Mouse (Mus musculus) heart, embryonic 16.5 days (tissue): ENCODE results near the gene Tmem164. TPM values are rescaled to one million over a fixed set of nuclear protein-coding genes. Genes with fewer than 3 reads are reported as not detected.
A peak's percentile ranks its signal among the peaks of the same experiment; 100 is the strongest.

ENCODE experiments used
- ATAC-seq: fragments of 200-750 bp; cut with Nextera tagmentation; replicated peaks from 2 replicates; pipeline ENCODE4 v1.8.0; 2017; ENCODE audit warnings: moderate number of reproducible peaks; ENCODE audit not compliant: insufficient read depth, low FRiP score; ENCODE audit errors: extremely low read depth
- H3K27ac ChIP-seq: fragments of 300-500 bp; sonication (generic); 2 replicates; pipeline ENCODE4 v1.5.1; 2014; ENCODE audit warnings: mild to moderate bottlenecking, low read length, control low read depth, moderate library complexity
- H3K27me3 ChIP-seq: fragments of 300-500 bp; sonication (generic); 2 replicates; pipeline ENCODE4 v1.6.1; 2014; ENCODE audit warnings: low read length, mixed read lengths; ENCODE audit not compliant: control insufficient read depth, insufficient read depth
- H3K36me3 ChIP-seq: fragments of 300-500 bp; sonication (generic); 2 replicates; pipeline ENCODE4 v1.6.1; 2014; ENCODE audit not compliant: control insufficient read depth, insufficient read depth
- H3K4me1 ChIP-seq: fragments of 300-500 bp; sonication (generic); 2 replicates; pipeline ENCODE4 v1.6.1; 2014; ENCODE audit warnings: low read length, mixed read lengths; ENCODE audit not compliant: control insufficient read depth, insufficient read depth
- H3K4me2 ChIP-seq: fragments of 300-500 bp; sonication (generic); 2 replicates; pipeline ENCODE4 v1.6.1; 2014; ENCODE audit warnings: low read depth, mild to moderate bottlenecking, control low read depth, low read length
- H3K4me3 ChIP-seq: fragments of 300-500 bp; sonication (generic); 2 replicates; pipeline ENCODE4 v1.5.1; 2014; ENCODE audit warnings: mild to moderate bottlenecking, control low read depth, low read length
- H3K9ac ChIP-seq: fragments of 300-500 bp; sonication (generic); 2 replicates; pipeline ENCODE4 v1.6.1; 2014; ENCODE audit warnings: low read length, control low read depth
- H3K9me3 ChIP-seq: fragments of 300-500 bp; sonication (generic); replicated peaks from 2 replicates; pipeline ENCODE4 v1.6.1; 2016; ENCODE audit warnings: low read length; ENCODE audit not compliant: control insufficient read depth
- WGBS: fragments of 180-500 bp; shearing (Covaris S2); extraction: QIAGEN DNeasy Blood & Tissue Kit; methylation state at CpG from one replicate; pipeline ENCODE4 v1.1.7; 2014; 5-methylcytosine and 5-hydroxymethylcytosine counted together
- microRNA counts: library from miRNA; unstranded; fragments of <30 nt; microRNA quantifications from one replicate; lab custom pipeline; 2016
- microRNA-seq: library from miRNA; unstranded; fragments of <30 nt; microRNA quantifications from one replicate; pipeline ENCODE4, GENCODE M21; 2017
- polyA plus RNA-seq: library from polyadenylated mRNA; unstranded; fragments of >200 nt; fragmentation: Nextera tagmentation; extraction: Ambion mirVana; gene quantifications from 2 replicates; pipeline ENCODE4 v1.2.1, GENCODE M21; 2015

The Tmem164 gene
- polyA plus RNA-seq, 1 experiment from 2014 or later, result 58.1 TPM

DNA sequence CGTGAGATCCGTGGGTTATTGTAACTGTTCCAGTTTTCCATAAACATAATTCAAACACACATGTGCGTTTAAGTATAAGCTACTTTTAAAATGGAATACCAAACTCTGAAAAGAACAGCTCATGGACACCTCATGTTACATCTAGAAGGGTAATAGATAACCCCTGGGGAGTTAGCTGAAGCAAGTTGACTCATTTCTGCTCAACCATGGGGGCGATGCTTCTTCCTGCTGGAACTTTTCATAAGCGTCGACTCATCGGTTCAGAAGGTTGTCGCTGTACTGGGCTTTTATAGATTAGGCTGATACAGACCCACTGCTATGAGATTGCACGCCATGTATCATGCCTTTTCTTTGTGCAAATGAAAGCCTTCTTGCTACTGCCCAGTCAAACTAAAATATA is 166.8 kb downstream of the Tmem164 start:
- no peak overlapping the region for H3K27ac ChIP-seq
- H3K4me1 ChIP-seq, result 0 out of 2 replicates have a peak, but pooled peaks cover 2% of the 10 kb centered on the region
- H3K36me3 ChIP-seq, result no peaks in the 10 kb centered on the region
- H3K4me3 ChIP-seq, result no peak overlapping the region
- no peaks in the 10 kb centered on the region for H3K27me3 ChIP-seq
- no peak overlapping the region for H3K4me2 ChIP-seq
- no peak for ATAC-seq
- H3K9me3 ChIP-seq, result no peaks in the 10 kb centered on the region
- 78% methylated on average over 9 of the region's 9 CpGs for WGBS
- no peak overlapping the region for H3K9ac ChIP-seq

DNA sequence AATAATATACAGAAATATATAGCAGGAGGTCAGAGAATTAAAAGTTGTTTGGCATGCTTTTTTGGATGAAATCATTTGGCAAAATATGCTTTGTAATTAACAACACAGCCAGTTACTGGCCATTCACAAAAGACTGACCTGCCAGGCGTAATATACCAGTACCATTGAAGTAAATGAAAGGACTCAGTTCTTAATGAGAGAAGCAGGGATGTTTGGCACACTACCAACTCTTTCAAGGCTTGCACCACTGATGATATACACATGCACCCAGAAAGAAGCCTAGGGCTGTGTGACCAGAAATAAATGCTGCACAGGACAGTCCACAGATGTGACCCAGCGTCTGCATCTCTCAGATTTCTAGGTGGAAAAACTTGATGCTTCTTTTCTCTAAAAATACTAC is 188.6 kb downstream of the Tmem164 start:
- 0 out of 2 replicates have a peak, but pooled peaks have one; percentile 37 for ATAC-seq
- Histone ChIP-seq H3K9ac (no peak overlapping the region), H3K27ac (no peak overlapping the region), H3K4me3 (no peak overlapping the region), H3K27me3 (no peaks in the 10 kb centered on the region), H3K36me3 (no peaks in the 10 kb centered on the region), H3K4me2 (no peak overlapping the region), H3K9me3 (no peaks in the 10 kb centered on the region), H3K4me1 (peaks cover 5% of the 10 kb centered on the region; the same call in 1 of the 2 replicates)
- 45% methylated on average over 2 of the region's 2 CpGs for WGBS

DNA sequence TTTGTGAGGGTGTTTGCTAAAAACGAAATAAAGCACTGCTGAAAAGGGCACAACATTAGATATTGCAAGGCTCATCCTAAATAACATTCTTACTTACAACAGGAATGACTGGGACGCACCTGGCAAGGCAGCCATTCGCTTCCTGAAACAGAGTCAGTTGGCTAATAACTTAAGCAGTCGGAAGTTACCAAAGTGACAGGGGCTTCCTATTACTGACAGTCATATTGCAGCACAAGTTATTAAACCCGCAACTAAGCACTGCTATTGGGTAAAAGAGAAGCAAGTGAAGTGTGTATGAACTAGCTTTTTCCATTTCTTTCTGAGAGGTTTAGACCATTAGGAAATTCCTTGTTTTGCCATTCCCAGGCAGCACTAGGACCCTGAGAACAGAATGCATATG is 201.0 kb downstream of the Tmem164 start:
- no peaks in the 10 kb centered on the region for H3K27me3 ChIP-seq
- H3K4me1 ChIP-seq, result peaks cover 2% of the 10 kb centered on the region; the same call in 1 of the 2 replicates
- no peak overlapping the region for H3K27ac ChIP-seq
- no peak for ATAC-seq
- no peaks in the 10 kb centered on the region for H3K36me3 ChIP-seq
- H3K4me3 ChIP-seq, result no peak overlapping the region
- H3K4me2 ChIP-seq, result no peak overlapping the region
- H3K9me3 ChIP-seq, result no peaks in the 10 kb centered on the region
- H3K9ac ChIP-seq, result no peak overlapping the region
- WGBS, result 84% methylated on average over 5 of the region's 5 CpGs

DNA sequence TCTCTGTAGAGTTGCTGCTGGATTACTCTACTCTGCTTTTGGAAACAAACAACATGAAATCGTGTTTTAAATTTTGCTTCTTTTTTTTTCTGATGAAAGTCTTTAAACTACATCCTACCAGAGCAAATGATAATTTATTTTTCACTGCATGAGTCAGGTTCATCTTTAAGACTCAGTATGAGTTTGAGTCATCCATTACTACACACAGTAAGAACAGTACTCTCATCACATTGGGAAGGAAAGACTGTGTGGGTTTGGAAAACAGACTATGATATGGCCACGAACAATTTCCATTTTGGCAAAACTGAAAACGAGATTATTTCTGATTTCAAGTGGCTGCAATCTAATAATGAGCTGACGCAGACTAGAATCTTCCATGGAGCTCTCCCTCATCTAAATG is 202.4 kb downstream of the Tmem164 start:
- H3K9ac ChIP-seq, result no peak overlapping the region
- peaks cover 2% of the 10 kb centered on the region; the same call in 1 of the 2 replicates for H3K4me1 ChIP-seq
- no peak for ATAC-seq
- 86% methylated on average over 4 of the region's 4 CpGs for WGBS
- no peaks in the 10 kb centered on the region for H3K36me3 ChIP-seq
- no peaks in the 10 kb centered on the region for H3K9me3 ChIP-seq
- no peak overlapping the region for H3K4me3 ChIP-seq
- no peak overlapping the region for H3K27ac ChIP-seq
- H3K27me3 ChIP-seq, result no peaks in the 10 kb centered on the region
- no peak overlapping the region for H3K4me2 ChIP-seq

DNA sequence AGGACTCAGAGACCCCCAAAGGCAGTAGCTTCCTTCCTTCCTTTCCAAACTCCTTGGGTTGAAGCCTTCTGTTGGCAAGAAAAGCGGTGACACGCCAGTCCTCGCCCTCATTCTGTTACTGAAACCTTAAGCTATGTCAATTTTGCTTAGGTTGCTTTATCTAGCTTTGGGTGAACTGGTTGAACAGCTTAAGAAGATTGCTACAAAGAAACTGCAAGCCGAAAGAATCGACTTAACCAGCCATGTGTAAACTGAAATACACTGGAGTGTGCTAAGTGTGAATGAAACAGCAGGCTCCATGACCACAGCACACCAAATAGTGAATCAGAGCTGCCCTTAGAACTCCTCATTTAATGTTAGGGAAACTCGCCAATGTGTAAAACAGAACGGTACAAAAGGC is 204.8 kb downstream of the Tmem164 start:
- 80% methylated on average over 7 of the region's 7 CpGs for WGBS
- Histone ChIP-seq H3K9ac (no peak overlapping the region), H3K4me3 (no peak overlapping the region), H3K36me3 (no peaks in the 10 kb centered on the region), H3K9me3 (no peaks in the 10 kb centered on the region), H3K4me2 (no peak overlapping the region), H3K27ac (no peak overlapping the region), H3K4me1 (peaks cover 2% of the 10 kb centered on the region; the same call in 1 of the 2 replicates), H3K27me3 (no peaks in the 10 kb centered on the region)
- no peak for ATAC-seq

MicroRNAs within 50 kb of the gene (microRNA counts, 519-probe panel; counts per million panel counts)
- microRNA mmu-miR-652 (lab: Ali Mortazavi, UCI), result 2,946 counts per million, percentile 75 among the panel's probes with 10 or more counts

Small RNAs within 50 kb of the gene (microRNA-seq; reads per million reads assigned to microRNA genes)
- gene Mir652, result 13,013 reads per million, percentile 95 among the genes with 10 or more reads in this experiment
